Mouse (Mus musculus) adrenal gland, postnatal 10 days (tissue): ENCODE data around the gene Trim54. TPM values are rescaled to one million over a fixed set of nuclear protein-coding genes. Genes with fewer than 3 reads are reported as not detected.

Source experiments
- DNase-seq: peaks from one replicate; pipeline ENCODE4 v3.0.0; 2021; ENCODE audit warnings: mixed read lengths
- long read RNA-seq, 2 experiments: library from polyadenylated mRNA; stranded (forward); transcript quantifications; one replicate each; pipeline ENCODE4 v2.0.0; 2021
- total RNA-seq, 2 experiments: library from RNA; stranded (reverse); gene quantifications; 2 replicates each; pipeline ENCODE4 v1.2.3; 2021

Gene Trim54
- 10 to 100 TPM in 1 of 2 experiments, 1 to 10 TPM in 1; 3.3 to 16.1 TPM for total RNA-seq
- long read RNA-seq, experiment 1, transcript Trim54-201 (9 exons, 1,434 nt), result major isoform, 9 of 9 reads
- long read RNA-seq, experiment 1, partial matches to known transcripts, result 0 of 9 reads
- long read RNA-seq, experiment 1, other reads (novel, unspliced or antisense), result 0 of 9 reads
- long read RNA-seq, experiment 2, partial matches to known transcripts, result 0 of 2 reads
- long read RNA-seq, experiment 2, other reads (novel, unspliced or antisense), result 0 of 2 reads

DNA sequence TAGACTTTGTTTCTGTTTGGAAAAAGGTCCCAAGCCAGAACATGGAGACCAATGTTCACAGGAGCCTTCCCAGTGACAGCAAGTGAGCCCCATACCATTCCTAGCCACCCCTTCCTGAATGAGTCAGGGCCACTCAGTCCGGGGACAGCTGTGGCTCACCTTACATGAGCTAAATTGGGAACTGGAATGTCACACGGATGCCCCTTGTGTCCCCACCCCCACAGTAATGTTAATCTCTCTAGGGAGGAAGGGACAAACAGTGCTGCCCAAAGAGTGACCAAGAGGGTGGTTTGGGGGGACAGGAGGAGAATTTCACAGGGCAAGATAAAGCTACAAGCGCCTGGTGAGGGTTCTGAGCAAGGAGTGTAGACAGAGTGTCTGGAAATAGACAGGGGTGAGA is at the start of gene Trim54:
Trim54 (plus strand) TSS at position 359 of the 400 bp plus-strand sequence.
- DNase-seq, result no peak

DNA sequence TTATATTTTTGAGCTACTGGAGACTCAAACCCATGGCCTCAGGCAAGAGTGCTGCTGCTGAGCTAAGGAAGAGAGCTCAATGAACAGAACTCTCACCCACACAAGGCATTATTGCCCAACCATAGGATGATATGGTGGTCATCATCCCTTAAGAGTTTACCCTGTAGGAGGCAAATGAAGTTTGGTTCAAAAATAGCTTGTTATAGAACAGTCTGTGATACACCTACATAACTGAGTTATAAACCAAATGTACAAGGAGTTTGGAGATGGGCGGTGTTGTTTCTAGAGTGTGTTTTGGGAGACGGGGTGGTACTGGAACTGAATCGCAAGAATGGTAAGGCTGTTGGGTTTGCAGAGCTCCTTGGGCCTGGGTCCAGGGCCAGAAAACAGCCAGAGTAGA is 46.7 kb upstream of the Trim54 start:
- DNase-seq, result no peak

- DNase-seq, result no peak
Observed at GRCm38 (mm10) chr5:31071059-31071458, 45.5 kb upstream of the Trim54 start.

DNA sequence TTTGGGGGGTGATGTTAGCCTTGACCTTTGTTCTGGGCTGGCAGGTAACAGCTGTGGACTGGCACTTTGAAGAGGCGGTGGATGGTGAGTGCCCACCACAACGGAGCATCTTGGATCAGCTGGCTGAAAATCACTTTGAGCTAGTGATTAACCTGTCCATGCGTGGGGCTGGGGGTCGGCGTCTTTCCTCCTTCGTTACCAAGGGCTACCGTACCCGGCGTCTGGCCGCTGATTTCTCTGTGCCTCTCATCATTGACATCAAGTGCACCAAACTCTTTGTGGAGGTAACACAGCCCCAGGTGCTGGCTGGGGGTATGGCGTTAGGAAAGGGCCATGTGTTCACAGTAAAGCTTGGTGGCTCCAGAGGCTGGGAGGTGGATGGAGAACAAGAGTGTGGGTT is 44.7 kb upstream of the Trim54 start:
- DNase-seq, result no peak

GRCm38 (mm10) chr5:31073176-31073575 is 43.3 kb upstream of the Trim54 start:
- DNase-seq, result peak; percentile 38

- peak; percentile 53 for DNase-seq
Observed at GRCm38 (mm10) chr5:31076346-31076745, 40.2 kb upstream of the Trim54 start.

GRCm38 (mm10) chr5:31080059-31080794 is 36.3 kb upstream of the Trim54 start:
- no peak for DNase-seq

DNA sequence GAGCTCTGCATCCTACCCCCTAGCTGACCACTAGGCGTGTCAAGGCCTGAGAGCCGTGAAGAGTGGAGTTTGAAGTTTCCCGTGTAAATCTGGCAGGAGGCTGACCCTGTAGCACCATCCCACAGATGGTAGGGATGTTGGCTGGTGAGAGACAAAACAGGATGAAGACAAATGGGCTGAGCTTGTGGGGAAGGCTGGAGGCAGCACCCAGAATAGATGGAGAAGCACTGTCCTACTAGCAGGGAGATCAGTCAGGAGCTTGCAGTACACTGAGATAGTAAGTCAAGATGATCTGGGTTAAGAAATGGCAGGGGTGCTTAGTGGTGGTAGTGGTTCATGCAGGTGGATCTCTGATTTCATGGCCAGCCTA is 35.7 kb upstream of the Trim54 start:
- DNase-seq, result no peak

- DNase-seq, result peak; percentile 68
Observed at GRCm38 (mm10) chr5:31081386-31081785, 35.1 kb upstream of the Trim54 start.

DNA sequence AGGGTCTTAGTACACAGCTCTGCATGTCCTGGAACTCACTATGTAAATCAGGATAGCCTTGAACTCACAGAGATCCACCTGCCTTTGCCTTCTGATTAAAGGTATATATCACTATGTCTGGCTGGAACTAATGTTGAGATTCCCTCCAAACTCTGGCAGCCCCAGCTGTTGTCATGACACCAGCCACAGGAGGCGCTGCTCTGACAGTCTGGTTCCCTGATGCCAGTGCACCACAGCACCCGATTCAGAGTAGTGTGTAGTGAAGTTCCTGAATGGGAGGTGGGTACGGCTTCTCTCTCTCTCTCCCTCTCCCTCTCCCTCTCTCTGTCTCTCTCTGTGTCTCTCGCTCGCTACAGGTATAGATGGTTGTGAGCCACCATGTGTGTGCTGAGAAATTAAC is 34.2 kb upstream of the Trim54 start:
- peak; percentile 79 for DNase-seq

DNA sequence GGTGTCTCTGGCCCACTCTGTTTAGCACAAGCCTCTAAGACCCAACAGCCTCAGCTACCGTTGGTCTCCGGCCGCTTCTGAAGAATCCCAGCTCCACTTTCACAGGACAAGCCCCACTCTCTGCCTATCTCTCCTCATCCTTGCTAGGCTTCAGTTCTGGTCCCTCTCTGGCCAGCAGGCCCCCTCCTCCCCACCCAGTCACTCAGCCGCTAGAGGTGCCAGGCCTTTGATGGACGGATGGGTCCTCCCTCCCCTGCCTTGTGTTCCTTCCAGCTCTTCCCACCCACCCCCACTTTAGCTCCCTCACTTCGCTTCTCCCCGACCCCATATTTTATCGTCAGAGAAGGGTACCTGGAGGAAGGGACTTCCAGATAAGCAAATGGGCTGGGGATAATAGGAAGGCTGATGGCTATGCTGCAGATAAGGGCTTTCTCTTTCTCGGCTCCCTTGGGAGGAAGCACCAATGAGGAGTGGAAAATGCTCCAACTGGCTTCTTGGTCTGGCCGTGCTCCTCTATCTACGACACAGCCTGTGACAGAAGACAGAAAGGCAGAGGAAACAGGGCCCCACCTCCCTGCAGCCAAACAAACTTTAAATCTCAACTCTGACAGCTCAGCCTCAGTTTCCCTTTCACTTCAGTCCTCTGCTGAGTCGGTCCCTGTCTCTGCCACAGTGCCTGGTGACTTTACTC is 33.4 kb upstream of the Trim54 start:
- no peak for DNase-seq

GRCm38 (mm10) chr5:31083949-31084348 is 32.6 kb upstream of the Trim54 start:
- DNase-seq, result no peak

GRCm38 (mm10) chr5:31086606-31087005 is 29.9 kb upstream of the Trim54 start:
- DNase-seq, result no peak

DNA sequence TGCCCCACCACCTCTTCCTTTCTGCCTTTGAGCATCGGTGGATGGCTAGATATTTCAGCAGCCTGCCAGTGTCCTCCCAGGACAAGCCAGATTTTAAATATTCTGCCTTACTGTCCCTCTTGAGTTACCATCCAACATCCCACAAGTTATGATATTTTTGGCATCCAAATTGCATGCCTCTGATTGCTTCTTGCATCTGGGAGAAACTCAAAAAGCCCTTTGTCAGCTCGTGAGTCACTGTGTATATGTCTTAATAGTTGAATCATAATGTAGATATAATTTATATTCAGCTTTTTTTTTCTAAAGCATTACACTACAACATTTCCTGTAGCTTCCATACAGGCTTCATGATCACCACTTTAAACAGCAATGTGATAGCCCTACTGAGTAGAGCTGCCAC is 29.4 kb upstream of the Trim54 start:
- no peak for DNase-seq

DNA sequence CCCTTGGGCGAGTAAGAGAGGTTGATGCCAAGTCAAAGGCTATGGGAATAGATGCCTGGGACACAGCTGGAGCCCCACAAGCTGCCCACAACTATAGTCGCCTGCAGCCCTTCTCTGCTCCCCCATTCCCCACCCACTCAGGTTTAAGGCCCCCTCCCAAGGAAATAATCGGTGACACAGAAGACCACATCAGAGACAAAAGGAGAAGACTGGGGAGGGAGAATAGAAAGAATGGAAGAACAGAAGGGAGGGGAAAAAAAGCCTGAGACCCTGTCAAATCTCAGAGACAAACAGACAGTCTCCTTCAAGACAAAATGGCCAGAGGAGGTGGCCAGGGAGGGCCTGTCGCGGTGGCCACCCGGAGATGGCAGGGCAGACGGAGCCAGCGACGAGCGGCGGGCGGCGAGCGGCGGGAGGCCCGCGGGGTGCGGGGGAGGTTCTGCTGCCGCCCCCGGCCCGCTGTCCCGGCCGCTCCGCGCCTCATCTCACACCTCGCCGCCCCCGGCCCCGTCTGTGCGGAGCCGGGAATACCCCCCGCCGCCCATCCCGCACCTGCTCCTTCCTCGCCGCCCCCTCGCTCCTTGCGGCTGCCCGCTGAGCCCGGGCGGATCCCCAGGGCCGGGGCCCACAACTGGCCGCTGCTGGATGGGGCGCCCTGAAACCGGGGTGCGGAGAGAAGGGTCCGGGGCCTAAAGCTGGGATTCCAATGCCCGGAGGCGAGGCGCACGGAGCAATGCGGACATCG is 24.1 kb upstream of the Trim54 start:
- no peak for DNase-seq

- DNase-seq, result peak; percentile 58
Observed at GRCm38 (mm10) chr5:31093151-31094041, 23.1 kb upstream of the Trim54 start.

- DNase-seq, result no peak
Observed at GRCm38 (mm10) chr5:31094100-31094798, 22.3 kb upstream of the Trim54 start.

DNA sequence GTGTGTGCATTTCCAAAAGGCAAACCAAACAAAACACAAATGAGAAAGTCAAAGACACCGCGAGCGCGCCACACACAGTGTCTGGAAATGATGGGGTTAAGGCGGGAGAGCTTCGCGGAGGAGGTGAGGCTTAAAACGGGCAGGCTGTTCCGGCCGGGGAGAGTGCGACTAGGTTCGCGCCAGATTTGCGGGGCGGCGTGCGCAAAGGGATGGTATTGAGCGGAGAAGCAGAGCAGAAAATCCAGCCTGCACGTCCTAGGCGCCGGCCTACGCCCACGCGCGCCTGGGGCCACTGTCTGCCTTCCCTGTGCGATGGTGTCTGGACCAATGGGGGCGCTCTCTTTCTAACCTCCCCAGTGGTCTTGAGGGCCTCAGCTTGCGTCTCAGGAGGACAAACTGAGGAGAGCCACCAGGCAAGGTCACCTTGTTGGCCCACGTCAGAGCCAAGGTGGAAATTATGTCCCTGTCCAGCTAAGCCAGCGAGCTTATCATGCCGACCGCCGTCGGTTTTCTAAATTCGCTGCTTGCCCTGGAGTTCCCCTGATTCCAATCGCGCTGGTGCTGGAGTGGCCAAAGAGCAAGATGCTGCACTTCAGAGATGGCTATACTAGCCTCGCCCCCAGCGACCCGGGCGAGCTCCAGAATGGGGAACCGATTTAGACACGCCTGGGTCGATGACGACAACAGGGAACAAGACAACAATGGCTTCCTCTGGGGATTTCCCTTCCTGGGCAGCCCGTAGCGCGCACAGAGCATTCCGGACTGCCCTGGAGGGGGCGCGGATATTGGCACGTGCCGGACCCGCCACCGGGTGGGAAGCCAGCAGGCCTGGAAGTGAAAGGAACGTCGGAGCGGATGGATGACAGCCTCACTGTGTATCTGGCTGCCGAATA is 21.5 kb upstream of the Trim54 start:
- DNase-seq, result peak; percentile 60

GRCm38 (mm10) chr5:31095711-31096480 is 20.6 kb upstream of the Trim54 start:
- no peak for DNase-seq
